Mouse (Mus musculus): ENCODE results near the gene Ccdc60. TPM values are rescaled to one million over a fixed set of nuclear protein-coding genes. Genes with fewer than 3 reads are reported as not detected.

The Ccdc60 gene
- total RNA-seq, 2 experiments from 2014 or later: not detected

DNA sequence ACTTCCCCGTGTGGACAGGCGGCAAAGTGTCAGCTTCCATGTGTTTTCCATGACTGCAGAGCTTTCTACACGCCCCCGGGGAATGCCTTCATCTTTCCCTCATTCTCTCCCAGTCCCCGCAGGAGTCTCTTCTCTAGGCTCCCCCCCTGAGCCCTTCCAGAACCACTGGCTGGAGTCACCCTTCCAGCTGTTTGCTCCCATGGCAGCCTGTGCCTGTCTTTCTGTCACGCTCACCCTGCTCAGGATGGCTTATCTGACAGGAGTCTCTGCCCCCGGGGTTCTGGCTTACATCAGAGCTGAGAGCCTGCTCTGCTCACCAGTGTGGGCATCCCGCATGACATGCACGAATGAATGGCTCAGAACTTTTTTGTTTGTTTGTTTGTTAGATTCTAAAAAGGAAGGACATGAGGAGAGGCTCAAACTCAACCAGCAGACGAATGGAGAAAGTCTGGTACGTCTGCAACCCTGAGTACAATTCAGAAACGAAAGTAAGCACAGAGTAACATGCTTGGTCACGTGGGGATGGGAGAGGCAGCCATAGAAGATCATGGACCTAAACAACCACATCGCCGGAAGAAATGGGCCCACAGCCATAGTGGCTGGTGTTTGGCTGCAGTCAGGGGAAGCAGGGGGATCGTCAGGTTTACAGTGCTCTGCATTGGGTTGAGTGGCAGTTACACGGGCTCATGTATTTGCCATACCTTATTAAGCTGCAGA is 17.1 kb downstream of the Ccdc60 start:
- no peak for DNase-seq

DNA sequence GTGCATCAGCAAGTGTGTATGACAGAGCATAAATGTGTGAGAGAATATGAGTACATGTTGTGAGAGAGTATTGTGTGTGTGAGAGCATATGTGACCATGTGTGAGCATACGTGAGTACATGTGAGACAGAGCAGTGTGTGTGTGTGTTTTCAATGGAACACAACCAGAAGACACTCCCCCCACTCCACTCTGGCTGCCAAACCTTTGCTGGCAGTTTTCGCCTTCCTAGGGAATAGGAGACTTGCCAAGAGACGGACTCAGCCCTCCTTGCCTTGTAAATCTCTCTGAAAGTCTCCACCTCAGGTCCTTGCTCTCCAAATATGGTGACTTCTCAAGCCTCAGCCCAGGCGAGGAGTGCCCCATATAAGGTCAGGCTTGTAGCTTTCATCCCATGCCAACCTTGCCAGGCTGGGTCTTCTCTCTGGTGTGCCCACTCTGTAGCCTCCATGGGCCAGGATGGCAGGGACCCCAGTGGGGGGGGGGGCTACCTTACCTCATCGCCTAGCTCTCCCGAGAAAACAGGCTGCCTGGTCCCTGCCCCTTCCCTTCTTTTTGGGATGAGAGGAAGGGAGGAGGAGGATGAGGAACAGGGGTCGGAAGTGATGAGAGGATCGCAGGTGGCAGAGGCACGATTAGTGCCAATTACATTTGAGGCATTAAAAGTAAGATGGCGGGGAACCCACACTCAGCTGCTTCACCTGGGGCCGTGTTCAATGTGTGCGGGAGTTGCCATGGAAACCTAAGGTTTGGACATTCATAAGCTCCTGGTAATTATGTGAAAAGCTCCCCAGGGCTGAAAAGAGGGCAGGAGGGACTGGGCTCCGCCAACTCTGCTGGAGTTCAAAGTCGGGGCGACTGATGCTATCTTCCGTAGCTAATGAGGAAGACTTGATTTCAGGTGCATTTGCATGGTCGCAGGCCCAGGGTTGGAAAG is 19.3 kb downstream of the Ccdc60 start:
- no peak for DNase-seq

DNA sequence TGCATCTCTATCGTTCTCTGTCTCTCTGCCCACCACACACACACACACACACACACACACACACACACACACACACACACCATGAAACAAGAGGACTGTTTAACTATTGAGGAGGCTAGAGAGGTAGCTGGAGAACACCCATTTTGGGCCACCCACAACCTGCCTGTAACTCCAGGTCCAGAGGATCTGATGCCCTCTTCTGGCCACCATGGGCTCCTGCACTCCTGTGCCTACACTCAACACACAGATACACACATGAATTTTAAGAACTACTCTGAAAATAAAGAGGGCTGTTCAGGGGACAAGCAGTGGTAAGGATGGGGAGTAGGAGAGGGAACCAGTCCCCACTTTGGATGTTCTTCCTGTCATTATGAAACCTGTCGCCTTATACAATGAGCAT is 26.1 kb downstream of the Ccdc60 start:
- DNase-seq: no peak

DNA sequence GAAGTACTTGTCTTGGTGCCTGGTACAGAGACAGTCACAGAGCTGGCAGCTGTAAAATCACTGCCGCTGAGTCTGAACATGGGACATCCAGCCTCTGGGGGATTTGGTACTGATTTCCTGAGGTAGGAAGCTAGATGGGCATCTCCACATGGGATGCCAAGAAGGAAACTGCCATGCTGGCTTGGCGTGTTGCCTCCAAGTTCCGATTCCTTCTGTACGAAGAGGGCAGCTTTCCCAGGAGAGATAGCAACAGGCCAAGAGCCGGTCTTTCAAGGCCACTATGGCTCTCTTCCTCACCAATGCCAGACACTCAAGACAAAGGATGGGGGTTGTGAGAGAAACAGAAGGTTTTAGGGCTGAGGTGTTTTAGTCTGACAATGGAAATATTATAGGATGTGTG is 26.8 kb downstream of the Ccdc60 start:
- DNase-seq: no peak

DNA sequence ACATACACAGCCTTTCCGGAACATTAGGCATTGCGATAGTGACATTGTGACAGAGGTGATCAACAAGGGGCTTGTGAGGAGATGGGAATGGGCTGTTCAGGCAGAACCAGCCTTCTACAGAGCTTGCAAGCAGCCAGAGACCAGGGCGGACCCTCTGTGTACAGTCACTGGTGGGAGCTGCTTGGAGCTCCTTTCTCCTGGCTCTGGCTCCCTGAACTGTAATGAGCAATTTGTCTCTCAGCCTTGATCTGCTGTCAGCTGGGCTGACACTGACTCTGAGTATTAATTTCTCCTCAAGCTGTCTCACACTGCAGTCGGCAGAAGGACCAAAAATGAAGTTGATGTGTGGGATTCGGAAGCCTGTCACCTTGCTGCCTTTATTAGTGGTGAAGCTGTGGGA is 28.4 kb downstream of the Ccdc60 start:
- no peak for DNase-seq

DNA sequence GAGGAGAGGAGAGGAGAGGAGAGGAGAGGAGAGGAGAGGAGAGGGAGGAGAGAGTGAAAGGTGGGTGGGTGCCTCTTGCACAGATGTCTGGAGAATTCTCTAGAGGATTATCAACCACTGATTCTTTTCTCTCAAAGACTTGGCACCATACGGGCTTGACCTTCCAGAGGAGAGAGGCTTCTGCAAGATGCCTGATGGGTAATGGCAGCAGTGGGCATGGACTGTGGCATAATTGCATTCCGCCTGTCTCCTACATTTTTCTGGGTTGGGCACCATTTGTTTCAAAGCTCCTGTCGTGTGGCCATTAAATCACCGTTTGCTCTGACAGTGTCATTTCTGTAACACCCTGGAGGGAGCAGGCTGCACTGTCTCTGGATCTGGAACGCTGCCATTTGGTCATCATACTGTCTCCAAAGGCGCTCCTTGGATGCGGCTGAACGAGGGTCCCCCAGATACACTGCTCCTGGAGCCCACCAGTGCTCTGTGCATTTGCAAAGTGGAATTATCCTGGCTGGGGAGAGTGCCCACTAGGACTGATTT is 30.4 kb downstream of the Ccdc60 start:
- no peak for DNase-seq

DNA sequence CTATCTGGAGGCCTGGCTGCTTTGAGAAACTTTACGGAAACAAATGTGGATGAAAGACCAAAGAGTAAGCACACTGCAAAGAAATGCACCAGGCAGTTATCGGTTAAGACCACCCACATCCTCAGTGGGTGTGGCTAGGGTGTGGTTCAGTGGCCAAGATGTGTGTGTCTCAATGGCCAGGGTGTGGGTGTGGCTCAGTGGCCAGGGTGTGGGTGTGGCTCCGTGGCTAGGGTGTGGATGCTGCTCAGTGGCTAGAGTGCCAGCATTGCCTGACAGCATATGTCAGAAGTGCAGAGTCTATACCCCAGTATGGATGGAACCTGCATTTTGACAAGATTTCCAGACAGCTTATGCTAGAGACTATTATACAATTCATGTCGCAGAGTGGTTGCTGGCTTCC is 34.9 kb downstream of the Ccdc60 start:
- no peak for DNase-seq

DNA sequence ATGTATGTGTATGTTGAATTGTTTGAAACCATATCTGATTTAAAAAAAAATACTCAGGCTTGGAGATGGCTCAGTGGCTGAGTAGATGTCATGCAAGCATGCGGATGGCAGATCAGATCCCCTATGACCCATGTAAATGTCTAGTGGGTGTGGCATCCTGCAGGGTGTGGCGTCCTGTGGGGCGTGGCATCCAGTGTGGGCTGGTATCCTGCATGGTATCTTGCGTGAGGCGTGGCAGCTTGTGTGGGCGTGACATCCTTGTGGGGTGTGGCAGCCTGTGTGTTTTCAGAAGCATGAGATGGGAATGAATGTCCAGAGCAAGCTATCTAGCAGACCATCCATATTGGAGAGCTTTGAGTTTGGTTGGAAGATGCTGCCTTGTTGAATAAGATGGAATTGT is 36.6 kb downstream of the Ccdc60 start:
- no peak for DNase-seq

DNA sequence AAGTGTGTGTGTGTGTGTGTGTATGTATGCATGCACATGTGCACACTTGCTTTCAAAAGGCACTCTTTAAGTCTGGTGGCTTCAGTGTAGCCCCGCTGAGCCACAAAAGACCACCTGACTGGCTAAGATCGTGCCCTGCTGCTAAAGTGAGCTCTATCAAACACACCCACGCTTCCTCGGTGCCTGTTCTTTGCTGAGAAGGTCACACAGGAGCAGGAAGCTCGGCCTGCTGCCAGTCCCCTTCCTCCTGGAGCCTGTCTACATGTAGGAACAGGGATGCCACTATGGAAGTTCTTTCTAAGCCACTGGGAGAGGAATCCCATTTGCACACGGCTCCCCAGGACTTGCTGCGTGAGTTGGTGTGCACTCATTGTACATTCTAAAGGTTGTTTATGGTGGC is 42.1 kb downstream of the Ccdc60 start:
- peak; percentile 39 to 63 for DNase-seq

DNA sequence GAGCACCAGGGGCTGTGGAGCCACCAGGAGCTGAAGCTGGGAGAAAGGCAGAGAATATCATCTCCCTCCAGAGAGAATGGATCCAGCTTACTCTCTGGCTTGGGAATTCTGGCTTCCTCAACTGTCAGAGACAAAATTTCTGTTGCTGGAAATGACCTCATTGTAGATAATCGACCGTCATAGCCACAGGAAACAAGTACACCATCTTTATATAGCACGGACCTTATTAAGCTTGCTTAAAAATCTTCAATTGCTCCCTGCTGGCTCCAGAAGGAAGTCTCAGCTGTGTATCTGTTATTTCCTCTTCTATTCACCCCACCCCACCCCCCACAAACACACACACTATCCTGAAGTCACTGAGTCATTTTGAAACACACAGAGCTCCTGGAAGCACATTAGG is 44.3 kb downstream of the Ccdc60 start:
- peak in 1 of 2 experiments; percentile 4 for DNase-seq

DNA sequence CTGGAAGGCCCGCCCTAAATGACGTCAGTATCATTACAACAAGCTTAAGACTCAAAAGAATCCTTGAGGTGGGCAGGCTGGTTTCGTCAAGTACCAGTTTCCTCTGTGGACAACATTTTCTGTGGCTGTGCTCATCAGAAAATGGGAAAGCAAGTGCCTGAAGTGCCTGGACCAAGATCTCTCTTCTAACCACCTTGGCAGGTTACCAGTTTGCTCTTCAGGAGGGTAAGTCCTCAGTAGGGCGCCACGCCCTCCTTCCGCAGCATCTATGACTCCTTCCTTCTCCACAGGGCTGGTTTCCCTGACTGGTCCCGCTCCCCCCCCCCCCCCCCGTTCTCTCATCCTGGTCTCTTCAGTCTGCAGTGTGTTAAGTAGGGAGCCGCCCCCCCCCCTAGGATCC is 45.2 kb downstream of the Ccdc60 start:
- DNase-seq: no peak

DNA sequence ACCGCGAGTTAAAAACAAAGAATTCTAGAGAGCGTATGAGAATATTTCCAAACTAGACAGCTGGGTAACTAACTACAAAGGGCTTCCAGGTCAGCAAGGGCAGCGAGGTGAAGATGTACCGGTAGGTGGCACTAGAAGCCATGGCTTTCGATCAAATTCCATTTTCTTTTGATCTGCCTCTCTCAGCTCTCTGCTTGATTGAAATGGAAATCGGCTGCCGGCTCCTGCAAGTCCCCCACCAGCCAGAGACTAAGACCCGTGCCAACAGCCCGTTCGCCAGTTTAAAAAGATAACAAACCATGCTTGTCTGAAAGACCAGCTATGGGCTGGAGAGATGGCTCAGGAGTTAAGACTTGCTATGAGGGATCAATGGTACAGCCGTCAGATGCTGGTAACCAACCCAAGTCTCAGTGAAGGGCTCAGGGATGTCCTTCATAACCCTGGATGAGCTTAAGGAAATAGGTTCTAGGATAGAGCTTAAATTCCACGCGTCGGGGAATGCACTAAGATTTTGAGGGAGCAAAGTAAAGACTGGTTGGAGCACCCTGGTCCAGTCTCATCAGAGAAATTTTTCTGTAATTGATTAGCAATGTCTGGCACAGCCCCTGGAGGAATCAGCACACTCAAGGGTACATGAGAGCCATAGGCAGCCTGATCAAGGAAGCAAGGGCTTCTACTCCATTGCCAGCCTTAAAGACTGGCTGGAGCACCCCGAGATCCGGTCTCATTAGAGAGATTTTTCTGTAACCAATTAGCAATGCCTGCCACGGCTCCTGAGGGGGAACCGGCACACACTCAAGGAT is 56.7 kb downstream of the Ccdc60 start:
- DNase-seq: peak; percentile 54 to 57

DNA sequence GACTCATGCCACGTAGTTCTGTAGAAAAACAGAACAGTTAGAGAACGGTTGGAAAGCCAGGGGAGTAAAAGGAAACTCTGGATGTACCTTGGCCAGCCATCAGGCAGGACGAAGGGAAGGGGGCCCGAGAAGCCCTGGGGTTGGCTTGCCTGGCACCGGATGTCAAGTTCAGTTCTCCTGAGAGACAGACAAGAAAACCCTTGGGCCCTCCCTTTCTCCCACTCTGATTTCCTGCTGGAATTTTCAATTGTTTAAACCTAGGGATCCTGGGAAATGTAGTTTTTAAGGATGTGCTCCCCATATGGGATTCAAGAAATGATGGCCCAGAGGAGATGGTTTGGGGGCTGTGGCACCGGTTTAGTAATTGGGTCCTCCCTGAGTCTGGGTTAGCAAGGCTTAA is 60.4 kb downstream of the Ccdc60 start:
- DNase-seq: no peak

DNA sequence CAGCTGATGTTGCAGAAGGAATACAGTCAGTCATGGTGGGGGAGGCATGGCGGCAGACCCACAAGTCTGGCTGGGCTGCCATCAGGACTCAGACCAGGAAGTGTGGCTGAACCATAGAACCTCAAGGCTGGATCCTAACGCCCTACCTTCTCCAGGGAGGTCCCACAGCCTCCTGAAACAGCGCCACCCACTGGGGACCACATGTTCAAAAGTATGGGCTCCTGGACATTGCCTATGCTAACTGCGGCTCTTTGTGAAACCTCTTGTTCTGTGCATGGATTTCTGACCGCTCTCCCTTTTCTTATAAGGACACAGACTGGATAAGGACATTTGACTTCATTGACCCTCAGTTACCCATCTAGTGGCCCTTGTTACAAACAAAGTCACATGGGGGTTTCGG is 64.8 kb downstream of the Ccdc60 start:
- DNase-seq: no peak

DNA sequence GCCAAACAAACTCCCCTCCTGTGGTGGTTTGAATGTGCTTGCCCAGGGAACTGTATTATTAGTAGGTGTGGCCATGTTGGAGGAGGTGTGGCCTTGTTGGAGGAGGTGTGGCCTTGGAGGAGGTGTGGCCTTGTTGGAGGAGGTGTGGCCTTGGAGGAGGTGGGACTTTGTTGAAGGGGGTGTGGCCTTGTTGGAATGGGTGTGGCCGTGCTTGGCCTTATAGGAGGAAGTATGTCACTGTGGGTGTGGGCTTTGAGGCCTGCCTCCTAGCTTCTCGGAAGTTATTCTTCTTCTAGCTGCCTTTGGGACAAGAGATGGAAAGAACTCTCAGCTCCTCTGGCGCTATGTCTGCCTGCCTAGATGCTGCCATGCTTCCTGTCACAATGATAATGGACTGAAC is 66.9 kb downstream of the Ccdc60 start:
- no peak for DNase-seq

DNA sequence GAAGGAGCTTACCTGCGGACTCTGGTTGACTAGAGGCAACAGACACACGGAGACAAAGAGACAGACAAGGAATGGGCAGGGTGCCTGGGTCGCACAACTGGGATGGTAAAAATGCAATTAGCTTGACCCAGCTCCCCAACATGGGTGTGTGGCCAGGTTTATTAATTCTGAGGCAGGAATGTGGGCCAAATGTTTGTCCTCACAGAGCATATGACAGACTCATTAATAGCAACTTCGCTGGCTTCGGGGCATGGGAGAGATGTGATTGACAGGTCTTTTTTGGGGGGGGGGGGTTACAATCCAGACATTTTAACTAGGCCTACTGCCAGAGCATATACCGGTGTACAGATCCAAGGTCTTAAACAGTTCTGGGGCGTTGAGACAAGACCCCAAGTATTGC is 69.5 kb downstream of the Ccdc60 start:
- DNase-seq: no peak

DNA sequence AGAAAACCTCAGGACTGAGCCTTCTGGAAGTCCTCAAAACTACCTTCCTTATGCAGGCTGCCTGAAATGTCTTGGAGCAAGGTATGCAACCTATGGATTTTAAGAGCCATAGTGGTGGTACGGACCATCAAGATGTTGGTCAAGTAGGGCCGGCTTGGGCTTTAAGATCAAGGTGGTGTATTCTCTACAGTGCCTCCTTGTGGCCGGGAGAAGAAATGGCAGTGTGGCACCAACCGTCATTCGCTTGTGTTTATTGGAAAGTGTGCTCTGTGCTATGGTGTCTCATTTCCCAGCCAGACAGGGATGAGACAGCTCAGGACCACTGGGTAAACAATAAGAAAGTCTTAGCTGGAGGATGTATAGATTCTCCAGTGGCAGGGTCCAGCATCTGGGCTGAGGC is 76.1 kb downstream of the Ccdc60 start:
- DNase-seq: no peak

DNA sequence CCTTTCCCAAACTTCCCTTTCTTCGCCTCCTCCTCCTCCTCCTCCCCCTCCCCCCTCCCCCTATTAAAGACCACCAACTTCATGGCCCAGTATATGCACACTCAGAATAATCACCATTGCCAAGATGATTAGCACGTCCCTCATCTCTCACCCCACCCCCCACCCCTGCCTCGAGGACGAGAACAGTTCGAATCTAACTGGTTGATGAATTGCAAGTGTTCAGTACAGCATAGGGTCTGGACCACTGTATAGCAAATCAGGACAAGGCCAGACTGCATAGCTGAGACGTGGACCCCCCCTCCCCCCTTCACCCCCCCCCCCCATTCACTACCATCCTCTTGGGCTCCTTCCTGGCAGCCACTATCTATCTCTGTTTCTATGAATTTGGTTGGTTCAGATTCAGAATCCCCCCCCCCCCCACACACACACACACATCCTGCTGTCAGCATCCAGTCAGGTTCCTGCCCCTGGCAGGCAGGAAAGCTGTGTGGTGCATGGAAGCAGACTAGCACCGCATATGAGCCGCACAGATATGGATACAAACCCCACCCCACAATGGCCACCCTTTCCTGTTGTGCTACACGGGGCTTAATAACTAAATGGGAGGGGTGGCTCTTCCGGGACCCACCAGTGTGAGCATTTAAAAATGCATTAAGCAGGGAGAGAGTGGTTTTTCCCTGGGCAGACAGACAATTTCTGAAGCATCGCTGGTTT is 79.2 kb downstream of the Ccdc60 start:
- no peak for DNase-seq

DNA sequence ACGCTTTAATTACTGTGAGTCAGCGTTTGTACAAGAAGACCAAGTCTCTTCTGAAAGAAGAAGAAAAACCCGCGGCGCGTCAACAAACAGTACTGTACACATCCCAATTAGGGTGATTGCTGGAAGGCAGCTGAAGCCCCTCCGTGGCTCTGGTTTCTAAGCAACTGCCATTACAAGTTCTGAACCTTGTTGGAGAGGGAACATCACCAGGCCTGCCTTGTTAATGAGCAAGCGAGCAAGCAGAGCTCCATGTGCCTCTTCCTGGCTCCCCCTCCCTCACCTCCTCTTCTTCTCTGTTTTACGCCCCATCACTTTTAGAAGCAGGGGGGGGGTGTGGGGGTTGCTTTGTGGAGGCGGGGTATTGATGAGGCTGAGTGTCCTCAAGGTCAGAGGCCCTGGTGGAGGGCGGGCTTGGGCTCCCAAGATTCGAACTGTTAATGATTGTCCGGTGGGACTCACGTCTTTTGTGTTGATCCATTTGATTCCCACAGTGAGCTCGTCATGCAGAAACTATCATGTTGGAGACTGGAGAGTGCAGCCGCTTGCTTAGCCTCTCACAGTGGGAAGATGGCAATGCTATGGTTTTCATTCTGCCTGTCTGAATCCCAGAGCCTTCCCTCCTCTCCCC is 79.9 kb downstream of the Ccdc60 start:
- no peak for DNase-seq

DNA sequence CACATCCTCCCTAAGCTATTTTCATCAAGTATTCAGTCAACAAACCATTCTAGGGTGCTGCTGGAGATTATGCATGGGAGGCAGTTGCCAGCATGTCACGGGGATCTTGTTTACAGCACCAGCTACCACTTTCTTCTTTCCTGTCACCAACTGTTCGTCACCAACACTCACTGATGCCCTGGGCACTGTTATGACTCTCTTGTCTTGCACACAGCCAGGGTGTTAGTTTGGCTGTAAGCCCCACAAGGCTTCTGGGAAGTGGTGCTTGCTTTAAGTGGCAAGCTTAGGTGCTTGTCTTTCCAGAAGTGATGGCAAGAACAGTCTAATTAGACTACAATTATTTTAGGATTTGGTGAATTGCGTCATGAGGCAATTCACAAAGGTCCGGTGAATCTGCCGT is 86.1 kb downstream of the Ccdc60 start:
- no peak for DNase-seq

DNA sequence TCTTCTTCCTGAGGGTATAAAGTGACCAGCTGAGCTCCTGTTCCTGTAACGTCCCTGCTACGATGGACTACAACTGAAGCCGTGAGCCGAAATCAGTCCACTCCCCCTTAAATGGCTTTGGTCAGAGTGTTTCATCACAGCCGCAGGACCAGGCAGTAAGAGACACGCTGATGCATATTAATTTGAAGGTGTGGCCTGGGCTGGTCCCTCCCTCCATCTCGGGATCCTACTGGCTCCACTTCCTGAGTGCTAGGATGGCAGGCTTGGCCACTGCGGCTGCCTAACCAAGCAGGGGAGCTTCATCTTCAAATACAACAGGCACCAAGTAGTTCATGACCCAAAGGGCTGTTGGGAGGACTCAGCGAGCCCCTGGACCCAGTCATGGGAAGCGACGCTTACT is 94.3 kb downstream of the Ccdc60 start:
- DNase-seq: no peak

Measured in adrenal gland, postnatal 36 days (tissue).